Mouse (Mus musculus) embryonic facial prominence, embryonic 11.5 days (tissue): ENCODE measurements at regions not wholly inside any gene's neighbourhood (a gene's known extent, or its start where the extent isn't known, plus 50 kb on each side); places are given as distances from the start of the nearest gene placed in this dataset.
"Not testable (repeated sequence)": the region's sequence is repeated elsewhere in the genome, so short reads cannot be mapped to it uniquely, and the experiment has no call there.

Experiments used
- ATAC-seq: fragments of 200-750 bp; cut with Nextera tagmentation; replicated peaks from 2 replicates; pipeline ENCODE4 v1.8.0; 2017; ENCODE audit warnings: low read depth; ENCODE audit not compliant: insufficient number of reproducible peaks, low FRiP score, low TSS enrichment
- DNase-seq: peaks from one replicate; pipeline ENCODE4 v3.0.0-alpha.2; 2015; ENCODE audit warnings: low spot score
- H3K27ac ChIP-seq: fragments of 300-500 bp; sonication (generic); replicated peaks from 2 replicates; pipeline ENCODE4 v1.5.1; 2014; ENCODE audit warnings: mild to moderate bottlenecking, low read depth, low read length, control low read depth
- H3K27me3 ChIP-seq: fragments of 300-500 bp; sonication (generic); 2 replicates; pipeline ENCODE4 v1.6.1; 2014; ENCODE audit warnings: mild to moderate bottlenecking, low read length, moderate library complexity, mixed read lengths; ENCODE audit not compliant: control insufficient read depth, insufficient read depth
- H3K36me3 ChIP-seq: fragments of 300-500 bp; sonication (generic); replicated peaks from 2 replicates; pipeline ENCODE4 v1.6.1; 2014; ENCODE audit warnings: low read depth, mild to moderate bottlenecking, low read length, moderate library complexity, mixed read lengths; ENCODE audit not compliant: control insufficient read depth, insufficient read depth
- H3K4me1 ChIP-seq: fragments of 300-500 bp; sonication (generic); 2 replicates; pipeline ENCODE4 v1.6.1; 2014; ENCODE audit warnings: low read length, mixed read lengths; ENCODE audit not compliant: control insufficient read depth, insufficient read depth
- H3K4me2 ChIP-seq: fragments of 300-500 bp; sonication (generic); 2 replicates; pipeline ENCODE4 v1.6.1; 2014; ENCODE audit warnings: low read depth, mild to moderate bottlenecking, control low read depth, low read length, moderate library complexity
- H3K4me3 ChIP-seq: fragments of 300-500 bp; sonication (generic); 2 replicates; pipeline ENCODE4 v1.5.1; 2014; ENCODE audit warnings: low read depth, low read length, control low read depth
- H3K9ac ChIP-seq: fragments of 300-500 bp; sonication (generic); replicated peaks from 2 replicates; pipeline ENCODE4 v1.6.1; 2014; ENCODE audit warnings: mild to moderate bottlenecking, control low read depth, low read length
- H3K9me3 ChIP-seq: fragments of 300-500 bp; sonication (generic); replicated peaks from 2 replicates; pipeline ENCODE4 v1.6.1; 2016; ENCODE audit warnings: mild to moderate bottlenecking, low read length, inconsistent platforms, mixed read lengths; ENCODE audit not compliant: control insufficient read depth
- WGBS: fragments of 180-500 bp; shearing (Covaris S2); extraction: QIAGEN DNeasy Blood & Tissue Kit; methylation state at CpG from one replicate; pipeline ENCODE4 v1.1.7; 2014; 5-methylcytosine and 5-hydroxymethylcytosine counted together

DNA sequence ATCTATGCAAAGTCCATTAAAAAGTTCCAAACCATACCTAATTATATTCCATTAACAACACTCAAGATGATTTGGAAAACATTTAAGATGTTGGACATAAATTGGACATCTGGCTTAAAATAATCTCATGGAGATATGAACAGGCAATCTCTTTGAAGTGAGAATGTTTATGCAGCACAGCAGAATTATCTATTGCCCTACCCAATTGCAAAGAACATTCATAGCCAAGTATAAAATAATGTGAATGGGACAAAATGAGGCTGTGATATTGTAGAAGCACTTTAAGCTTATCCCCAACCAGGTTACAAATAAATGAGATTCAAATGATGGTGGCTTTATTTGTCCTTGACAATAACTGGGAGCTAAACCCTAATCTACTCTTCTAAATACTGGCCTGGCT, 950.0 kb upstream of the Fam98a start:
- H3K4me1 ChIP-seq = no peaks in the 10 kb centered on the region
- no peaks in the 10 kb centered on the region for H3K9me3 ChIP-seq
- no peak overlapping the region for H3K4me3 ChIP-seq
- H3K27me3 ChIP-seq = no peaks in the 10 kb centered on the region
- H3K9ac ChIP-seq = no peak overlapping the region
- no peak overlapping the region for H3K4me2 ChIP-seq
- ATAC-seq = no peak
- H3K36me3 ChIP-seq = no peaks in the 10 kb centered on the region
- no peak overlapping the region for H3K27ac ChIP-seq
- no peak for DNase-seq

DNA sequence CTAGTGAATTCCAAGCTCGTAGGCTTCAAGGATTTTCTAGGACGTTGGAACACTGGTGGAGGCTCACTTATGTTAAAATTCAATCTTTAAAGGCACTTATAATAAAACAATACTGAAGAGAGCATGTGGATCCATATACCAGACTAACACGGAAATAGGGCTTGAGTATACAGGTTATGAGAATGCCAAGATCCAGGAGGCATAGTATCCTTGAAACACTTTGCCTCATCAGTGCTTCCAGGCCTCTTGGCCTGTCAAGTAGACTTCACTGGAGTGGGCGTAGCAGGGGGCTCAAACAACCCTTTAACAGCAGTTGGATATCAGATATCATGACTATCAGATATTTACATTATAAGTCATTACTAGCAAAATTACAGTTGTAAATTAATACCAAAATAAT, 948.7 kb upstream of the Fam98a start:
- Histone ChIP-seq H3K4me2 (no peak overlapping the region), H3K4me3 (no peak overlapping the region), H3K9me3 (no peaks in the 10 kb centered on the region), H3K9ac (no peak overlapping the region), H3K36me3 (no peaks in the 10 kb centered on the region), H3K27me3 (no peaks in the 10 kb centered on the region), H3K4me1 (no peaks in the 10 kb centered on the region), H3K27ac (no peak overlapping the region)
- DNase-seq (no peak), ATAC-seq (no peak)
- WGBS = 78% methylated on average over 4 of the region's 4 CpGs

DNA sequence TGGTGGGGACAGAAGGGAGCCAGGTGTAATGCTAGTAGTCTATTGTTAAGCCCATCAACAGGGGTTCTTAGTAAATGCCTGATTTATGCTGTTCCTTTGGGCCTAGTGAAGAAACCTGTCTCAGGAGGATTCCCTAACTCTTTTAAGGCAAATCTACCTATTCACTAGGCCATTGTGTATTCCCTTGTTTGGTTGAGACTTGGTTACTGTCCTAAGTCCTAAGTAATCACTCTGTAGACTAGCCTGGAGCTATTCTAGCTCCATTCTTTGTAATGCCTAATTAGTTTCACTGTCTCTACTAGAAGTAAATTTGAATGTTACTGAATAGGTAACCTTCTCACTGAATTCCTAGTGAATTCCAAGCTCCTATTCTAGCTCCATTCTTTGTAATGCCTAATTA, 948.2 kb upstream of the Fam98a start:
- H3K4me1 ChIP-seq, DNase-seq, H3K9me3 ChIP-seq, ATAC-seq, H3K27ac ChIP-seq, H3K4me3 ChIP-seq, H3K9ac ChIP-seq, H3K27me3 ChIP-seq, H3K4me2 ChIP-seq, H3K36me3 ChIP-seq: not testable (repeated sequence)

DNA sequence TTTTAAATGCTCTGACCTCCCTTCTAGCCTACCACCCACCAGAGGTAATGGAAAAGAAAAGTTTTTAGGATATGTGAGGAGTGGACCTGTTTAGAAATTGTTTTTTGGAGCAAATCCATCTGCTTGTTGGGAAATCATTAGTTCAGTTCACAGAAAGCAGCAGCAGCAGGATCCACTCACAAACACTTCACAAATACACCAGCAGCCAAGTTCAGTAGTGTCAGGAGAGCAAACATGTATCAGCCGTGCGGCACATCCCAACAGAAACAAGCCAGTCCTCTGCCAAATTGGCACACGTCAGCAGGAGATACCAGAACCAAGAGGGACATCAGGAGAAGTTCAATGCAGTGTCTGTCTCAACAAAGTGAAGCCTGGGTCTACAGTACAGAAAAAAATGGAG, 935.6 kb upstream of the Fam98a start:
- no peaks in the 10 kb centered on the region for H3K9me3 ChIP-seq
- DNase-seq = no peak
- ATAC-seq = no peak
- 92% methylated on average over 3 of the region's 3 CpGs for WGBS
- H3K27ac ChIP-seq = no peak overlapping the region
- no peak overlapping the region for H3K4me2 ChIP-seq
- no peaks in the 10 kb centered on the region for H3K4me1 ChIP-seq
- H3K27me3 ChIP-seq = no peaks in the 10 kb centered on the region
- H3K9ac ChIP-seq = no peak overlapping the region
- H3K36me3 ChIP-seq = no peaks in the 10 kb centered on the region
- no peak overlapping the region for H3K4me3 ChIP-seq

DNA sequence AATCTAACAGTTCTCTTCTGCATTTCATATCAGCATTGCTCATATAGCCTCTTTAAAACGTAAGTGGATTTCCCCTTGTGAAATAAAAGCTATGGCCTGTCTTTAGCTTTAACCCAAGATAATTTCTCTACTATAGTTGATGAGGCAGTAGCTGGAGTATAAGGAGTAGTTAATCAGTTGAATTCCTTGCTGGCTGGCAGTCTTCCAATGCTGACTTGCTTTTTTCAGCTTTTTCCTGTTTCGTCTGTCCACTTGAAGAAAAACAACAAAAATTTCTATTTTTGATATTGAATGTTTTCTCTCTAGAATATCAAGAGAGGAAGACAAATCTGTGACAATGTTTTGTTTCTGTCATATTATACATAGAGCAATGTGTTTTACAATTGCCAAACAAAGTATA, 932.4 kb upstream of the Fam98a start:
- Histone ChIP-seq H3K4me2 (no peak overlapping the region), H3K9ac (no peak overlapping the region), H3K4me1 (no peaks in the 10 kb centered on the region), H3K4me3 (no peak overlapping the region), H3K27ac (no peak overlapping the region), H3K36me3 (no peaks in the 10 kb centered on the region), H3K27me3 (no peaks in the 10 kb centered on the region), H3K9me3 (no peaks in the 10 kb centered on the region)
- 86% methylated on average over 2 of the region's 2 CpGs for WGBS
- DNase-seq (no peak), ATAC-seq (no peak)

DNA sequence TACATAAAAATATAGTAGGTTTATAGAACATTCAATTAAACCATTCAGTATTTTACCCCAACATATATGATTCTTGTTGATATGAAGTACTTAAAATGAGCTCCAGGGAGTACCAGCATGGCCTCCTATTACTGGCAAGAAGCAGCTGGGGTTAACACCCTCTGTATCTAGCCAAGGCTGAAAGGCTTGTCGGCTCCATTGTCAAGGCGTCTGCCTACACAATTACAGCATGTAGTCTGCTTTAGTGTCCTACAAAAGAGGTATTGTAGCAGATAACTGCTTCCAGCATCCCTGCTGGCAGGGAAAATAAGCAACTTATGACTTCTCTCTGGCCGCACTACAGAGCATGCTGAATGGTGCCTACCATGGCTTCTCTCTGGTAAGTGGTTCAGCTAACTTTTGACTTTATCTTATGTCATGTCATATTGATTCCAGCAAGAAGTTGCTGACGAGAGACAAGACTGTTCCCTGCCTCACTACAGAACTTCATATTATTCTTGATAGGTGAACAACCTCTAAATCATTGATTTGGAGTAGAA, 899.6 kb upstream of the Fam98a start:
- H3K36me3 ChIP-seq = no peaks in the 10 kb centered on the region
- H3K27me3 ChIP-seq = no peaks in the 10 kb centered on the region
- DNase-seq (no peak), ATAC-seq (no peak)
- no peak overlapping the region for H3K4me3 ChIP-seq
- H3K4me1 ChIP-seq = no peaks in the 10 kb centered on the region
- H3K27ac ChIP-seq = no peak overlapping the region
- no peak overlapping the region for H3K4me2 ChIP-seq
- H3K9ac ChIP-seq = no peak overlapping the region
- 42% methylated on average over 4 of the region's 4 CpGs for WGBS
- no peaks in the 10 kb centered on the region for H3K9me3 ChIP-seq
